Mouse (Mus musculus) lung, postnatal 36 days (tissue): Measurements from ENCODE around the gene Gm21983.

Experiments used
- DNase-seq: peaks from one replicate; pipeline ENCODE4 v3.0.0; 2022; ENCODE audit warnings: mixed read lengths

Gm21983 gene

DNA sequence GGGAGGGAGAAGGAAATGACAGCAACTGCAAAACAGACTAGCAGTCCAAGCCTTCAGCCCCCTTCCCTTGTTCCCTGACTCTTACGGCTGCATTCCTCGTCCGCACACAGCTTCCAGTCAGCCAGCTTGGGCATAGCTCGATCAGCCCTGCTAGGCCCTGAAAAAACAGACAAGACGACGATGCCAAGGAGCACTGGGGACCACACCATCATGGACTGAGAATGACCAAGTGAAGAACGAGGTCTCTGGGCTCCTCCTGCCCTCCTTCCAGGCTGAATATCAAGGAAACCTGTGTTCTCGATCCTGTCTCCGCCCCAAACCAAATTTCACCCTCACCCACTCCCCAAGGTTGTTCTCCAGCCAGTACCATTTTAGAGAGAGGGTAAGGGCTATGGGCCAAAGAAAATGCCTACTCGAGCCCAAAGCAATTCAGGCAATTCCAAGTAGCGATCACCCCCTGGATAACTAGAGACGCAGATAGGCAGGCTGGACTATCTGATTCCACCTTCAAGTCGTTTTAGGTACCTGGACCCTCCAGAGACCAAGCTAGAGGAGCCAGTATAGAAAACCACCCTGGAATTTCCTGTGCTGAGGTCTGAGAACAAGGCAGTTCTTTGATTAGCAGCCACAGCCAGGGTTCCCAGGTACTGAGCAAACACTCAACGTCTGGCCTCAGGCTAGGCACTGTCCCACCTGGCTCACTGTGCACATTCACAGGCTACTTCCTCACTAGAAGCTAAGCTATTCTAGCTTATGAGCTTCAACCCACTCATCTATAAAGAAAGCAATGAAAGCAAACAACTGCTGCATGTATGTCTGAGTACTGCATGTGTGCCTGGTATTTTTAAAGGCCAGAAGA is at the start of gene Gm21983, which contains the start of gene Mia:
Gm21983 (minus strand) TSS at position 250 of the 859 bp plus-strand sequence.
Mia (minus strand) TSS at position 321 of the 859 bp plus-strand sequence.
- DNase-seq = peak; percentile 64

DNA sequence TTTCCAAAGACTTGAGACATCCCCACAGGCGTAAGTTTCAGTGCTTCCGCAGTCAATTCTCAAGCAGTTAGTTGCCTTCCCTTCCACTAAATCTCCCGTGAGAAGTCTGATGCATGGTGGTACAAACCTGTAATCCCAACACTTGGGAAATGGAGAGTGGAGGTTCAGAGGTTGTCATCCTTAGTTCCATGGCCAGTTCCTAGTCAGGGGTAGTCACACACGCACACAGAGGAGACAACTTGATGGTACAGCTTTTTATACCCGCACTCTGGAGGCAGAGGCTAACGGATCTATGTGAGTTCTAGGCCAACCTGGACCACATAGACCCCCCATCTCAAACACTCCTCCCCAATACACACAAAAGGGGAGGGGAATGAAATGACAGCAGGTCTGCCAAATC is 48.0 kb upstream of the Gm21983 start:
- DNase-seq = no peak

DNA sequence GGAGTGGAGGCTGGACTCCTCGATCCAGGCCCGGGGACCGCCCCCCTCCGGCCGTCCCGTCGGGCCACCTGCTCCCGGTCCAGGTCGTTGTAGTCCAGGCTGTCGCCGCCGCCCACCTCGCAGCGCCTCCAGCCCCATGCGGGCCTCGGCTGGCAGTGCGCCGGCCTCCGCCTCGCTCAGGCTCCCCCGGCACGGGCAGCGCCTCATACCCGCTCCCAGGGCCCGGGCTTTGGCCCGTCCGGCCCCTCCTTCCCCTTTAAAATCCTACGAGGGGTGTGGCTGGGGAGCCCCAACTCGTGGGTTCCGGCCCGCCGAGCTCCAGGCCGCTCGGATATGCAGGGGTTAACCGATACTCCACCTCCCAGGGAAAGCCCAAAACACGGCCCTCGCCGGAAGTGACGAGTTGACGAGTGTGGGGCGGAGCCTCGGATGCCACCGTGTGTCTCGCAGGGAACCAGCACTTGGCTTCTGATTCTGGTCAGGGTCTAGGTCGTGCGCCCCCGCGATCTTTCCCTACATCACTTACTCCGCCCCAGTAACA is 47.5 kb upstream of the Gm21983 start, which contains the start of gene Itpkc:
Itpkc (minus strand) TSS at position 381 of the 541 bp plus-strand sequence.
- peak; percentile 96 for DNase-seq

DNA sequence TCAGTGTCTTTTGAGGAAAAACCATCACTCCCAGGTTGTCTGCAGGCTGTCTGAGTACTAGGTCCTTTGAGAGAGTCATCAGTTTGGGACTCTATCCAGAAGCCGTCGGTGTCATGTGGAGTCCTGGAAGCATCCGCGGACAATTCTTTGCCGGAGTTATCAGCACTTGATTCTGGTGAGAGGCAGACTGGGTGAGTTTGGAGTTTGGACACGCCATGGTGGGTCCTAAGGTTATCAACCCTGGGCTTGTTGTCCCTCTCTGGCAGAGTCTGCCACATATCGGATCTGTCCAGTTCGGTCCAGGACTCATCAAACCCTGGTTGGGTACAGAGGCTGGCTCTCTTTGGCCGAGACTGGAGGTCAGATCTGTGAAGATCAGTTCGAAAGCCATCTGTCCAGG is 46.8 kb upstream of the Gm21983 start:
- DNase-seq = no peak

DNA sequence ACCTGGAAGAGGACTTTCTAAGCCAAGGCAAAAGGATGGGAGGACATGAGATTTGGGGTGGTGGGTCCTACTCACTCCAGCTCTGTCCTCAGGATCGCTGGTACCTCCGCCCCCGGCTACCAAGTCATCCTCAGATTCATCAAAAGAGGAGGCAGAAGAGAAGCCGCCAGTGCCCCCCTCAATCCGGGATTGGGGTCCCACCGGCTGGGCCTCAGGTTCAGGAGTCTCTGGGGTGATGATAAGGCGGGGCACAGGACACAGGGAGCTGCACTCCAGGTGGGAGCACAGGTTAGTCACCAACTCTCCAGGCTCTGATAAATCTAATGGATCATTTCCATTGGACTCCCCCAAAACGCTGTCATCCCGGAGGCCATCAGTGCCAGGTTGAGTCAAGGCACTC is 46.4 kb upstream of the Gm21983 start:
- DNase-seq = no peak

DNA sequence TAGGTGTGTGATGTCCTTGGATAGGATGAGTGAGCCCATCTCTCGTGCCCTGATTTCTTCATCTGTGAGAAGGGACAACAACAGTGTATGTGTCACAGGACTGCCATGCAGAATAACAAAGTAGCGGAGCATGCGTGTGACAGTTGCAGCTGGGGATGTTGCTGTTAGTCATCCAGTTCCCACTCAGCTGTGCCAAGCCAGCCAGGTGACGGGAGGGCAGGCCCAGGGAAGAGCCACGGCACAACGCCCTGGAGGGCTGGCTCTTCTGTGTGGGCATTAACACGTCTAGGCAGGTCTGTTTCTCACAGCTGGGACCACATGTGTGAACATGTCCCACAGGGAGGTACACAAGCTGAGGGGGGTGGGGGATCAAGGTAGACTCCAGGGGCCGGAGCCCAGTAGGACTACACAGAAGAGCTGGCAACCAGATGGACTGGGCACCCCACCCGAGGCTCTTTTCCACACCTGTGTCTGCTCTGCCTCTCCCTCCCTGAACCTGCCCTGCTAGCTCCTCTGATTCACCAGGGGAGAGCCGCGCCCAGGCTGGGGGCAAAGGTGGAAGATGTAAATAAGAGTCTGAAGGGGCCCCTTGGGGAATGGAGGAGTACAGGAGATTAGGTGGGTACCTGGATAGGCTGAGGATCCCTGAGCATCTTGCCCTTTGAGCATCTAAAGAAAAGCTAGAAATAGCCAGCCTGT is 44.1 kb upstream of the Gm21983 start:
- peak; percentile 14 for DNase-seq

DNA sequence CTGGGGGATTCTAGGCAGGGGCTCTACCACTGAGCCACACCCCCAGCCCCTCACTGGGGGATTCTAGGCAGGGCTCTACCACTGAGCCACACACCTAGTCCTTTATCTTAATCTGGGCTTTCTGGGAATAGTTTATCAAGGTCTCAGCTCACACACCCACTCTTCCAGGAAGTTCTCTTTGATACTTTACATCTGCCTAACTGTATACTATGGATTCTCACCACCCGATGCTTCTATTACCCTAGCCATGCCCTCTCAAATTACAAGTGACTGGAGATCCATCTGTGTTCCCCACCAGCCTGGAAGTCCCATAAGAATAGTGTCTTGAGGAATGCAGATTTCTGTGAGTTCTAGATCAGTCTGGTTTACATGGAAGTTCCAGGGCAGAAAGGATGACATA is 41.7 kb upstream of the Gm21983 start:
- no peak for DNase-seq

DNA sequence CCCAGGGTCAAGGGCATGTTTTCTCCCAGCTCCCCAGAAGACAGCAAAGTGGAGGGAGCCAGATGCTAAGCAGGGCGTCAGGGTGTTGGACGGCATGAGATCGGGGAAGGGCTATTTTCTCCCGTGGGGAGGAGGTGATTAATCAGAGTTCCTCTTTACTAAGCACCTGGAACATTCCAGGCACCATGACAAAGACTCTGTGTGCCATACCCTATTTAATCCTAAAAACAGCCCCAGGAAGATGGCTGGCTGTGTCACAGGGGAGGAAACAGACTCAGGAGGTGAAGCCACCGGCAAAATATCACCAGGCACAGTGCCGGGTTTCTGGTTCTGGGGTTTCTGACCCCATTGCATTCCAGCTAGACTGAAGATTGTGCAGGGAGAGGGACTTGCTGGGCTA is 41.1 kb upstream of the Gm21983 start:
- no peak for DNase-seq

DNA sequence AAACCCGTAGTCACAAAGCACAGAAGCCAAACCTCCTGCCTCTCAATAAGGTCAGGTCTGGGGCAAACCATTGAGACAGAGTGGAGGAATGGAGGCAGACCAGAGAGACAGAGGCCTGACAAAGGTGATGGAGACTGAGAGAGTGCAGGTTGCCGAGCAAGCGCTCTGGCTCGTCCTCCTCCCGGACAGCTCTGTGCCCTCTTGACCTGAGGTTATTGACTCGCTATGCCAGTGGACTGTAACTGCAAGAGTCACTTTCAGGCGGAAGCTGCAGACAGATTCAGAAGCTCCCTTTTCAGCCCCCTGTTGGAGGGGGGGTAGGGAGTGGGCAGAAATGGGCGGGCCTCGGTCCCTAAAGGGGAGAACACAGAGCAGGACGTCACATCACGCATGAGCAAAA is 39.1 kb upstream of the Gm21983 start:
- DNase-seq = no peak

DNA sequence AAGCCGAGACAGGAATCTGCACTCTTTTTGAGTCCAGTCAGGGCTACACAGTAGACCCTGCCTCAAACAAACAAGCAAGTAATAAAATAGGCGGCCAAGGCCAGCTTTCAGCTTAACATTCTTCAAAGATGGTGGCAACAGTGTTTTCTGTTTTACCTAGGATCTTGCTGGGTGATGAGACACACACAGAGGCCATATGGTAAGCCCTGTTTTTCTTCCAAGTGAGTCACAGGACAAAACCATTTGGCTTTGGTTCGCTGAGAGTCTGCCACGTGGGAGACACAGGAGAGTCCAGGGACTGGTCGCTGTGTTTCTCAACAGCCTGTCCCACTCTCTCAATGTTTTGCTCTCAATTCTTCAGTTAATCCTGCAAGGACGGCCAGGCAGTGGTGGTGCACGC is 37.7 kb upstream of the Gm21983 start:
- no peak for DNase-seq

DNA sequence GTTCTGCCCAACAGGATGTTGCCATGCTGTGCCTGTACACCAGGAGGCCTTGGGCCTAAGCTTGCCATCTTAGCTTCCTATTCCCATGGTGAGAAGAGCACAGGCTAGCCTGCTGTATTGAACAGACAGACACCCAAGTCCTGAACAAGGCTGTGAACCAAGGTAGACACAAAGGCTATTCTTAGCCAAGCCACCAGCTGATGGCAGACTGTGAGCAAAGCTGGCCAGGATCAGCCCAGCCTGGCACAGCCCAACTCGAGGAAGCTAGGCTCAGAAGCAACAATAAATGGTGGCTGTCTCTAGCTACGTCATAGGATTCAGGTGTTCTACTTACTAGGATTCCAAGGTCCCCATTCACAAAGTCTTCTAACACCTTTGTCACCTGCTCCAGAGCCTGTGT is 31.7 kb upstream of the Gm21983 start:
- no peak for DNase-seq

DNA sequence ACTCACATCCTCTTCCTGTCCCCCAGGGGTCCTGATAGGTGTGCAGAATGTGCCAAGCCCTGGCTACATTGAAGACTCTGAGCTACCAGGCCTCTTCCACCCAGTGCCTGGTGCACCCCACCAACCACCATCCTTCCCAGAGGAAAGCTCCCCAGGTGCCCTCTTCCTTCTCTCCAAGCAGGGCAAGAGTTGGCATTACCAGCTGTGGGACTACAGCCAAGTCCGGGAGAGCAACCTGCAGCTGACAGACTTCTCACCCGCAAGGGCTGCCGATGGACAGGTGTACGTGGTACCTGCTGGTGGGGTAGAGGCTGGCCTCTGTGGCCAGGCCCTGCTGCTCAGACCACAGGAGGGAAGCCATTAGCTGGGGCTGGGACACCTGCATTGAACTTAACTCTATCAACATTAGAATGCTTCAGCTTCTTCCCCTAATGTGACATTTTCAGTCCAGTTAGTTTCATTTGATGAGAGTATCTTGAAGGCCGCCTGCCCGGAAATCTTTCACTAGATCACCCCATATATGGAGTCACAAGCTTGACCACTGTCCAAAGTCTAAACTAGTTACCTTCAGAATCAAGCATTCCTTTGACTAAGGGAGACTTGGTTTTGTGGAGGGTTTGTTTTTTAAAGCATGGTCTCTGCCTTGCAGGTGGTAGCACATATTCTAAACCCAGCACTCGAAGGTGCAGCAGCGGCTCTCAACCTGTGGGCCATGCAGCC is 23.0 kb upstream of the Gm21983 start:
- no peak for DNase-seq

DNA sequence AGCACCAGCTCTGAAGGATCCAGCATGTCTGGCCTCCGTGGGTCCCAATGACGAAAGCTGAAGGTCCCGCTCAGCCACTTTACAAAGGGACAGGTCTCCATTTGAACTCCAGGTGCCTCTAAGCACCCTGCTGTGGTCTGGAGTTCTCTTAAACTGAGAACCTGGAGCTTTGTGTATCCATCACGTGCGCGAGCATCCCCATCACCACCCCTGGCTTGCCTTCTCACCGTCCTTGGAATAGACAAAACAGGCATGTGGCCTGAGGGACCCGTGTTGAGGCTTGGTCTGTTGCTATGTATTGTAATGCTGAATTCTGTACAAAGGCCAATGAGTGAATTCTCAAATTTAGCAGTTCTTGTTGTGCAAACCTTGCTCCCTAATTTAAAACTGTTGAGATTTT is 17.9 kb upstream of the Gm21983 start:
- no peak for DNase-seq

DNA sequence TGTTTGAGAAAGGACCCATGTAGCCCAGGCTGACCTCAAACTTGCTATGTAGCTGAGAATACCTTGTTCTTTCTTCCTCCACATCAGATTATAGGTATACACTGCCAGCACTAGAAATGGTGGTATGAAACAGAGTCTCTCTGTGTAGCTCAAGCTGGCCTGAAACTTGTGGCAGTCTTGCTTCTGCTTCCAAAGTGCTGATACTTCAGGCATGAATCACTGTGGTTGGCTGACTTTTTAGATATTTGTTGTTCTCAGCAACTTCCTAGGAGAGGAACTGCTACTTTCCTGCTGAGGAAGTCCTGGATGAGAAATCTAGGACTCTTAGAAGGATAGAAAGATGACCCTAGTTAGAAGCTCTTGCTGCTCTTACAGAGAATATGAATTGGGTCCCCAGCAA is 17.5 kb upstream of the Gm21983 start:
- no peak for DNase-seq

DNA sequence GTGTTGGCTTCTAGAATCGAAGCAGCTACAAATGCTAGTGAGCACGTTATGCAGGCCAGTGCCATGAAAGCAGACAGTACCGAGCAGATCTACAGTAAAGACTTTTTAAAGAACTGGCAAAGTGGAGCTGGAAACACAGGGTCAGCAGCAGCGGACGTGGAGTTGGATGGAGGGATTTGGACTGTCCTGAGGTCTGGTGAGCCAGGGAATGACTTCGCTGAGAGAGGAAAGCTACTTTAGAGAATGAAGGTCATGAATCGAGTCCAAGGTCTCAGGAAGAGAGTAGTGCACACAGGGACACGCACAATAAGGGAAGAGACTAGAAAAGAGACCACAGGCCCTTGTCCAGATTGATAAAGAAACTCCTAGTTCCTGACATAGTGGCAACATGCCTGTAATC is 16.7 kb upstream of the Gm21983 start:
- DNase-seq = no peak

DNA sequence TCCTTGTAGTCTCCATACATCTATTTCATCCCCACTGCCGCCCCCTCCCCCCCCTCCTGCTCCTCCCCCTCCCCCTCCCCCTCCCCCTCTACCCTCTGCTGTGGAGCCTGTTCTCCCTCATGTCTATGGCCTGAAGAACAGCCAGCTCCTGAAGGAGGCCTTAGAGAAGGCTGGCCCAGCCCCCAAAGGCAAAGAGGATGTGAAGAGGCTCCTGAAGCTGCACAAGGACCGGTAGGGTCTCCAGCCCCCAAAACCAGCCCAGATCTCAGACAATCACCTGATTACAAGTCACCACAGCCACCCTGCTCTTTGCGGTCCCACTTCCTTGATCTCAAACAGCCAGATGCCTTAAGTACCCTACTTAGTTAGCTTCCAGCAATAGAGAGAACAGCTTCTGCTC is 16.2 kb upstream of the Gm21983 start:
- no peak for DNase-seq

DNA sequence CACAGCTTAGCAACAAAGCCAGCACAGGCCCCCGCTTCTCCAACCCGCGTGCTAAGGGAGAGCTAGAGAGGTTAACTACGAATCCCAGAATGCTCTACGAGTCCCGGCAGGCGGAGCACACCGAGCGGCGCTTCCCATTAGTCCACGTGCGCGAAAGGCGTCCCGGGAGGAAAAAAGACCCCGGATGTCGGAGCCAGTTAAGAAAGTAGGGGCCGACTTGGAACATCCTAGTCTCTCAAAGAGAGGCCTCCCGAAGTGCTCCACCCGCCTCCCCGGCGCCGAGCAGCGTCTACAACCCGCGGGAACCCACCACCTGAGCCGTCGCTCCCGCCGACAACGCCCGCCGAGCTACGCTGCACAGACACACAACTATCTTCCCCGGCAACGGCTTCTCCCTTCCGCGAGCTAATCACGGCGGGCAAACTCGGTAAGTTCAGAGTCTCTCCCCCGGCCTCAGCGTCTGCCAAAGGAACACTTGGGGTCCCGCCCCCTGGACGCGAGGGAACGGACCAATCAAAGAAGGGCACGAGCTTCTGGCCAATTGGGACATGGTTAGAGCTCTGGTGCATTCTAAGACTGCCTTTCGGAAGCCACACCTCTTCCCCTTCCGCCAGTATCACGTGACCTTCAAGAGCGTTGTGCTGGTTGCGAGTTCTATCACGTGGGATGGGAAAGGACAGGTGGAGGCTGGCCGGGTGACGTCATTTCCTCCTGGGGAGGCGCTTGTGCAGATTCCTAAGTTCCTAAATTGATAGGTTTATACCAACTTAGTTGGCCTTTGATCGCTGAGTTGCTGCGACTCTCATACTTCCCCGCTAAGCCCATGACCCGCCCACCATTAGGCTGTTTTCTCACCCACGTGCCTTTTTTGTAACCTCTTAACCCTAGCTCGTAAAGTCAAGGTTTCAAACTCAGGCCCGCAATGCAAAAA is 15.1 kb upstream of the Gm21983 start, which contains the start of the genes BC024978 and Snrpa:
BC024978 (plus strand) TSS at position 101 of the 931 bp plus-strand sequence.
Snrpa (minus strand) TSS at position 591 of the 931 bp plus-strand sequence.
- DNase-seq = peak; percentile 100

DNA sequence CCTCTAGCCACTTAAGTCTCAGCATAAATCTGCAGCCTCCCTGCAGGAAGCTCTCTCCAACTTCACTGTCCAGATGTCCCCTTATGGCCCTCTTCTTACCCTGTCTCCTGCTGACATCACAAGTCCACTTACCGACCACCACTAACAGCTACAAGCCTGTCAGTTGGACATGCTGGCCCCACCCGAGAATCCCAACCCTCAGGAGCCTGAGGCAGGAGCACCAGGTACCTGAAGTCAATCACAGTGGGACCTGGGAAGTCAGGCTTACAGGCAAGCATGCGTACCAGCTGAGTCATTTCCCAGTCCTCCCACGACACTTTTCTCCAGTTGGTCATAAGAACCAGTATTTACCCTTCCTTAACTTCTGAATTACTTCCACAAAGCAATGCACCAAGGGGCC is 12.8 kb upstream of the Gm21983 start:
- DNase-seq = no peak

DNA sequence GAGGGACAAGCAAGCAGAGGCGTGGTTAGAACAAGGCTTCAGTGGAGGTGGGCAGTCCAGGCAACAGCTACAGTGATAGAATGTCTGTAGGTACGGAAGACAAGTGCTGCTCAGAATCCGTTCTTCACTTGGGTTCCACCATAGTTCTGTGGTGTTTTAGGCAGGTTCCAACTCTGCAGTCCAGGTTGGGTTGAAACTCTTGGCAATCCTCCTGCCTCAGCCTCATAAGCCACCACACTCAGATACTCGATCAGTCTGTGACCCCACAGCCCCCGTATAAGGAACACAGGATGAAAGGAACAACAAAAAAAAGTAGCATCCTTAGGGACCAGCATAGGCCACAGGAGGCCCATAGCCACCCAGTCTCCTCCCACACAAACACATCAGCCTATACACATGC is 11.5 kb upstream of the Gm21983 start:
- DNase-seq = no peak

DNA sequence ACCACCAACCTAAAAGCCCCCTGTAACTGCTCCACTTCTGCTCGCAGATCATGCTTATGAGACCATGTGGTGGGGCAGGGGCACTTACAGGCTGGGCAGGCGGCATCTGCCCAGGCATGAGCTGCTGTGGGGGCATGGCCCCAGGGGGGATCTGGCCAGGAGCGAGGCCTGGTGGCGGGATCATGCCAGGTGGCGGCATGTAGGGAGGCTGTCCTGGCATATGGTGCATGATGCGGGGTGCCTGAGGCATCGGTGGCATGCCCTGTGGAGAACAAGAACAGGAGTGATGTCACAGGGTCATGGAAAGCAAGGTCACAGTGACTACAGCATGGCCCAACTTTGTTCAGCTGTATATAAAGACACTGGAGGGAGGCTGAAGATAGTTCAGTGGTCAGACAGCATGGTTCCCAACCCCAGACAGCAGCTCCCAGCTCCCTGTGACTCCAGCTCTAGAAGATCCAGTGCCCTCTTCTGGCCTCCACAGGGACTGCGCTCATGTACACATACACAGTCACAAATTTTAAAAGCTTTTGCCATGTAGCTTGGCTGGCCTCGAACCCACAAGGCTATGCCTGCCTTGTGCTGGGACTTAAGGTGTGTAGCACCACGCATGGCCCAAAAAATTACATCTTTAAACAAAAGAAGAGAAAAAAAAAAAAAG is 8.5 kb upstream of the Gm21983 start:
- DNase-seq = peak; percentile 28

DNA sequence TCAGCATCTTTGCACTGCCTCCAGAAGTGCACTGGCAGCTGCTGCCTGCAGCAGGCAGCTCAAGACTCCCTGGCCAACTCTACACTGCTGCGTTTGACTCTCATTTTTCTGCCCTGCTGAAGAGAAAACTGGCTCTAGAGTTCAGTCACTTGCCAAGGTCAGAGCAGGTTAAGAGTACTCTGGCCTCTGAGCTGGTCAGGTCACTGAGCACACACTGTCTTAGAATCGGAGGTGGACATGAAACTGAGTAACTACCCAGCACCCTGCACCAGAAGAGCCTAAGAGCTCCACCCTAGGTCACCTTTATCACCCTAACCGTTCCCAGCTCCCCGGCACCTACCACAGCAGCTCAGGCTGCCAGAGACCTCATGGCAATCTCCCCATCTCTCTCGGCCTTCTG is 5.1 kb upstream of the Gm21983 start:
- DNase-seq = no peak
